Mouse (Mus musculus) stomach, embryonic 14.5 days (tissue): ENCODE measurements around the gene Pkp3. TPM values are rescaled to one million over a fixed set of nuclear protein-coding genes. Genes with fewer than 3 reads are reported as not detected.

Experiments
- ATAC-seq: fragments of 200-750 bp; cut with Nextera tagmentation; 2 replicates; pipeline ENCODE4 v1.8.0; 2017; ENCODE audit warnings: low read depth, moderate TSS enrichment; ENCODE audit not compliant: insufficient number of reproducible peaks, insufficient read depth, low FRiP score
- H3K27ac ChIP-seq: fragments of 300-500 bp; sonication (generic); 2 replicates; pipeline ENCODE4 v1.5.1; 2014; ENCODE audit warnings: mild to moderate bottlenecking, low read length, moderate library complexity, mixed read lengths
- H3K27me3 ChIP-seq: fragments of 300-500 bp; sonication (generic); 2 replicates; pipeline ENCODE4 v1.6.1; 2014; ENCODE audit warnings: low read length, control low read depth, mixed read lengths; ENCODE audit not compliant: control insufficient read depth, insufficient read depth
- H3K36me3 ChIP-seq: fragments of 300-500 bp; sonication (generic); 2 replicates; pipeline ENCODE4 v1.6.1; 2014; ENCODE audit warnings: mild to moderate bottlenecking, control low read depth, low read length, moderate library complexity, mixed read lengths; ENCODE audit not compliant: control insufficient read depth, insufficient read depth
- H3K4me1 ChIP-seq: fragments of 300-500 bp; sonication (generic); 2 replicates; pipeline ENCODE4 v1.6.1; 2014; ENCODE audit warnings: low read length, control low read depth, mixed read lengths; ENCODE audit not compliant: control insufficient read depth, insufficient read depth
- H3K4me2 ChIP-seq: fragments of 300-500 bp; sonication (generic); replicated peaks from 2 replicates; pipeline ENCODE4 v1.6.1; 2014; ENCODE audit warnings: low read depth, low read length, control low read depth
- H3K4me3 ChIP-seq: fragments of 300-500 bp; sonication (generic); 2 replicates; pipeline ENCODE4 v1.5.1; 2014; ENCODE audit warnings: low read depth, low read length, control low read depth
- H3K9ac ChIP-seq: fragments of 300-500 bp; sonication (generic); replicated peaks from 2 replicates; pipeline ENCODE4 v1.6.1; 2014; ENCODE audit warnings: low read depth, mild to moderate bottlenecking, control low read depth, low read length, moderate library complexity, mixed read lengths
- H3K9me3 ChIP-seq: fragments of 300-500 bp; sonication (generic); 2 replicates; pipeline ENCODE4 v1.6.1; 2016; ENCODE audit warnings: low read depth, low read length, control low read depth; ENCODE audit not compliant: control insufficient read depth
- WGBS: fragments of 180-500 bp; shearing (Covaris S2); extraction: QIAGEN DNeasy Blood & Tissue Kit; methylation state at CpG from one replicate; pipeline ENCODE4 v1.1.7; 2014; 5-methylcytosine and 5-hydroxymethylcytosine counted together
- polyA plus RNA-seq: library from polyadenylated mRNA; unstranded; fragments of >200 nt; fragmentation: Nextera tagmentation; extraction: Ambion mirVana; gene quantifications from 2 replicates; pipeline ENCODE4 v1.2.1, GENCODE M21; 2014

Pkp3 gene
- polyA plus RNA-seq, 1 experiment from 2014 or later, result 20.2 TPM

DNA sequence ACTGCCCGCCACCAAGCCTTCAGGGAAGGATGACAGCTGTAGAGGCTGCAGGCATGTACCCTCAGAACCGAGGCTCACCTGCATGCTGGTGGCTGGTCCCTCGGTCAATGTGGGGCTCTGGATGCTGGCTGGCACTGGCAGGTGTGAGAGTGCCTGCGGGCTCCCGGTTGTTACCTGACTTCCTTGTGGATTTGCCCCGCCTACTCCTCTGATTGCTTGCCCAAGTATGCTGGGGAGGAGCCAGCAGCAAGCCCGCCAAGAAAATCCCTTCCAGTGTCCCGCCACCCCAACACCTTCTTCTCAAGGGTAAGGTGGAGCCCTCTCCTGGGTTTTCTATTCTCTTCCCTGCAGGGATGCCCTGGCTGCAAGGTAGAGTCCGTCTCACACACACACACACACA, 39.6 kb downstream of the Pkp3 start, which contains the start of gene Ano9:
Ano9 (minus strand) TSS at position 171 of the 400 bp plus-strand sequence.
- Histone ChIP-seq H3K36me3 (no peaks in the 10 kb centered on the region), H3K9me3 (no peaks in the 10 kb centered on the region), H3K4me1 (peaks cover 6% of the 10 kb centered on the region; the same call in 1 of the 2 replicates), H3K27me3 (no peaks in the 10 kb centered on the region), H3K4me3 (peak within 1 kb of the TSS; percentile 4; the same call in 1 of the 2 replicates), H3K9ac (no peak within 1 kb of the TSS), H3K4me2 (peak within 1 kb of the TSS; percentile 29), H3K27ac (no peak within 1 kb of the TSS)
- peak; percentile 42; the same call in 1 of the 2 replicates for ATAC-seq
- WGBS, result 12% methylated on average over 9 of the region's 9 CpGs

DNA sequence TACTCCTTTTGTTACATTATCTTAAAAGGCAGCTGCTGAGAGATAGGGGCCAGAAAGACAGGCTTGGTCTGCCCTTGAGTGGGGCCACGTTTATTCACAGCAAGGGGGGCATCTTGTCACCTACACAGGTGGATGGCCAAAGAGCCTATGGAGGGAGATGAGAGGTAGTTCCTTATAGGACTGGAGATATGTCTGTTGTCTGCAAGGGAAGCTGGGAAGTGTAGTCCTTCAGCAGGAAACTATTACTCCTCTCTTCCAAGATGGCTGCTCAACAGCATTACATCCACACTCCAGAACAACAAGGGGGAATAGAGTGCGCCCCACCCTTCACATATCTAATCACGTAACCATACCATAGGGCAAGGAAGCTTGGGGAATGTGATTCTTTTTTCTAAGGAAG, 41.5 kb downstream of the Pkp3 start:
- H3K9ac ChIP-seq, result no peak overlapping the region
- no peak overlapping the region for H3K4me2 ChIP-seq
- no peak overlapping the region for H3K27ac ChIP-seq
- no peak overlapping the region for H3K4me3 ChIP-seq
- H3K9me3 ChIP-seq, result no peaks in the 10 kb centered on the region
- H3K4me1 ChIP-seq, result peaks cover 8% of the 10 kb centered on the region; the same call in 1 of the 2 replicates
- no peaks in the 10 kb centered on the region for H3K27me3 ChIP-seq
- no peaks in the 10 kb centered on the region for H3K36me3 ChIP-seq
- no peak for ATAC-seq
- WGBS, result 69% methylated on average over 3 of the region's 3 CpGs

DNA sequence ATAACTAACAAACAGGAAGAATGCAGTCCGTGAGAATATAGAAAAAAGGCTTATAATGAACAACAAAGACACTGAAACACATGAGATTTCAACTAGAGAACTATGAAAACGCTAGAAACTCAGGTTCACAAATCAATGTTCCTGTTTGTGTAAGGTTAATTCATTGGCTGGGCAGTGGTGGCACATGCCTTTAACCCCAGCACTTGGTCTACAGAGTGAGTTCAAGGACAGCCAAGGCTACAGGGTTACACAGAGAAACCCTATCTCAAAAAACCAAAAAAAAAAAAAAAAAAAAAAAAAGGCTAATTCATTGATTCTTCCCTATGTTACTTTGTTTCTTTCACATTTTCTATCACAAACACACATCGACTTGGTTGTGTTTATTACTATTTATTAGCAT, 42.6 kb downstream of the Pkp3 start:
- H3K4me1 ChIP-seq, result peaks cover 8% of the 10 kb centered on the region; the same call in 1 of the 2 replicates
- no peaks in the 10 kb centered on the region for H3K27me3 ChIP-seq
- H3K4me2 ChIP-seq, result no peak overlapping the region
- WGBS, result 83% methylated on average over 3 of the region's 3 CpGs
- ATAC-seq, result no peak
- H3K27ac ChIP-seq, result no peak overlapping the region
- no peaks in the 10 kb centered on the region for H3K9me3 ChIP-seq
- H3K4me3 ChIP-seq, result no peak overlapping the region
- no peak overlapping the region for H3K9ac ChIP-seq
- H3K36me3 ChIP-seq, result no peaks in the 10 kb centered on the region

DNA sequence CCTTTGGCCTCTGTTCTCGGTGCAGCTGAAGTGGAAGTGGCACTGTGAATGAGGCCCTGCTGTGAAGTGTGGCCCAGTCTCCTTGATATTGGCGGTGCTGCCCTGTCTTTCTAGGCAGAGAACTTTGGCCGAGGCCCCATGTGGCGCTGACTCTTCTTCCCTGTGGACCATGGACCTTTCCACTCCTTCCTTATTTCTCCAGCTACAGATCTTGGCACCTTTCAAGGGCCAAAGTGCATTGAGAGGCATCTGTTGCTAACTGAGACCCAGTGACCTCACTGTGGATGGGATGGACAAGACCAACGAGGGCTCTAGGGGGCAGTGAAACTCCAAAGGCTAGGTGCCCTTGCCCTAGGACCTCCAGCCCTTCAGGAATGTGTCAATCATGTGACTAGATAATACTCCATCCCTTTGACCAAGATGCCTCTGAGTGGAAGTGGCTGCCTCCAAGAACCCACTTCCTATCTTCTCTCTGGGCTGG, 43.1 kb downstream of the Pkp3 start:
- no peak overlapping the region for H3K4me2 ChIP-seq
- peaks cover 8% of the 10 kb centered on the region; the same call in 1 of the 2 replicates for H3K4me1 ChIP-seq
- H3K27me3 ChIP-seq, result no peaks in the 10 kb centered on the region
- H3K27ac ChIP-seq, result no peak overlapping the region
- H3K36me3 ChIP-seq, result no peaks in the 10 kb centered on the region
- H3K4me3 ChIP-seq, result no peak overlapping the region
- H3K9ac ChIP-seq, result no peak overlapping the region
- ATAC-seq, result no peak
- WGBS, result 81% methylated on average over 5 of the region's 5 CpGs
- no peaks in the 10 kb centered on the region for H3K9me3 ChIP-seq

DNA sequence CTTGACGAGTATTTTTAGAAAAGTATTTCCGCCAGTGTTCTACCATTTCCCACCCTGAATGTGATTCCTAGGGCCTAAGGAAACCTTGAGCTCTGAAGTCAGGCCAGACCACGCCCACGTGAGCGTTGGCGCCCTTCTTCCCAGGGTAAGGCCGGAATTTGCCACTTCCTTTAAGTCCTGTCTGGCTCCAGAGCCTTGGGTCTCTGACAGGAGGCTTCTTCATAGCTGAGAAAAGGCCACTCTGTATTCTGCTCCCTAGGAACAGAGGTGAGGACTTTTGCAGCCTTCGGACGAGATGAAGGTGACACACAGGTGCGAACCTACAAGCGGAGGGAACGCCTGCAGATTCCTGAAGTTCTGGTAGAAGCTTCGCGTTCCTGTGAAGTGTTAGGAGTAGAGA, 44.2 kb downstream of the Pkp3 start, which contains the start of gene Ptdss2:
Ptdss2 (plus strand) TSS at position 138 of the 400 bp plus-strand sequence.
- no peaks in the 10 kb centered on the region for H3K9me3 ChIP-seq
- peak within 1 kb of the TSS; percentile 49 for H3K4me2 ChIP-seq
- no peak for ATAC-seq
- WGBS, result 36% methylated on average over 14 of the region's 14 CpGs
- H3K4me1 ChIP-seq, result peaks cover 8% of the 10 kb centered on the region; the same call in 1 of the 2 replicates
- peak within 1 kb of the TSS; percentile 31; the same call in 1 of the 2 replicates for H3K9ac ChIP-seq
- no peaks in the 10 kb centered on the region for H3K27me3 ChIP-seq
- peak within 1 kb of the TSS; percentile 37 for H3K4me3 ChIP-seq
- H3K36me3 ChIP-seq, result no peaks in the 10 kb centered on the region
- peak within 1 kb of the TSS; percentile 63; the same call in 1 of the 2 replicates for H3K27ac ChIP-seq

DNA sequence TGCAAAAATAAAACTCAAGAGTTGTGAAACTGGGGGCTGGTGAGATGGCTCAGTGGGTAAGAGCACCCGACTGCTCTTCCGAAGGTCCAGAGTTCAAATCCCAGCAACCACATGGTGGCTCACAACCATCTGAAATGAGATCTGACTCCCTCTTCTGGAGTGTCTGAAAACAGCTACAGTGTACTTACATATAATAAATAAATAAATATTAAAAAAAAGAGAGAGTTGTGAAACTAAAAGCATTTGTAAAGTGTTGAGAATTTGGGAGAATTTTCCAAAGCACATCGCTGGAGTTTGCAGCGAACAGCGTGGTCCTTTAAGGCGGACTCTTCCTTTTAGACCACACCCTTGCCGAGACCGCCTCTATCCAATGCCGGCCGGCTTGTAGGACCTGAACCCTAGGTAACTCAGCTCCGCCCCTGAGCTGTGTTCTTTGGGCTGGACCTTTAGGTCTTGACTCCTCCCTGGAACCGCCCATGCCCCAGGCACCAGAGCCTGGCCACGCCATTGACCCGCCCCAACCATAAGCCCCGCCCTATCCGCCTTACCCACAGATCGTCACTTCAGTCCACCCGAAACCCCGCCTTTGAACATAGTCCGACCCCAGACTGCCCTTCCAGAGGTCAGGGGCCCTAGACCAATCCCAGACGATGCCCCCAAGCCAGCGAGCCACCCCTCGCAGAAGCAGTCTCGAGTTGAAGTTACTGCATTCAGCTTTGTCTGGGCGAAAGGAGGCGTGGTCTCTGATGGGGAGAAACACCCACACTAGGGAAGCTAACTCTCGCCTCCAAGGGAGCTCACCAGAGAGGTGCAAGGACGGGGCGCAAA, 44.9 kb downstream of the Pkp3 start:
- Histone ChIP-seq H3K27me3 (no peaks in the 10 kb centered on the region), H3K9me3 (no peaks in the 10 kb centered on the region), H3K27ac (peak overlapping the region; percentile 63; the same call in 1 of the 2 replicates), H3K9ac (peak overlapping the region; percentile 31; the same call in 1 of the 2 replicates), H3K4me1 (peaks cover 8% of the 10 kb centered on the region; the same call in 1 of the 2 replicates), H3K4me3 (peak overlapping the region; percentile 37), H3K36me3 (no peaks in the 10 kb centered on the region), H3K4me2 (peak overlapping the region; percentile 49)
- ATAC-seq, result peak; percentile 99
- WGBS, result under 1% methylated on average over 29 of the region's 29 CpGs

DNA sequence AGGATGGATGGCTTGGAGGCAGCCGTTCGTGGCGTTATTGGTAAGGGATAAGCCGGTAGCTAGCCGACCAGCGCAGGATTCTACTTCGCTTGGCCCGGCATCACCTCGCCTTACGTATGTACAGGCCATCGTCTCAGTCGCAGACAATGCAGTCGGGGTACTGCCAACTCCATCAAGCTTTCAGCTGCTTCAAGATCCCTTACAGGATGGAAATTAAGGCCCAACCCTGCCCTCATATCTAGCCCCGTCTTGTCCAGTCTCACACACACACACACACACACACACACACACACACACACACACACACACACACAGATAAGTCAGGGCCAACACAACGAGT, 45.5 kb downstream of the Pkp3 start:
- Histone ChIP-seq H3K4me2 (peak overlapping the region; percentile 49), H3K27ac (peak overlapping the region; percentile 35; the same call in 1 of the 2 replicates), H3K9ac (peak overlapping the region; percentile 31; the same call in 1 of the 2 replicates), H3K36me3 (no peaks in the 10 kb centered on the region), H3K4me1 (peaks cover 6% of the 10 kb centered on the region; the same call in 1 of the 2 replicates), H3K9me3 (no peaks in the 10 kb centered on the region), H3K4me3 (peak overlapping the region; percentile 37), H3K27me3 (no peaks in the 10 kb centered on the region)
- no peak for ATAC-seq
- 3% methylated on average over 15 of the region's 15 CpGs for WGBS

DNA sequence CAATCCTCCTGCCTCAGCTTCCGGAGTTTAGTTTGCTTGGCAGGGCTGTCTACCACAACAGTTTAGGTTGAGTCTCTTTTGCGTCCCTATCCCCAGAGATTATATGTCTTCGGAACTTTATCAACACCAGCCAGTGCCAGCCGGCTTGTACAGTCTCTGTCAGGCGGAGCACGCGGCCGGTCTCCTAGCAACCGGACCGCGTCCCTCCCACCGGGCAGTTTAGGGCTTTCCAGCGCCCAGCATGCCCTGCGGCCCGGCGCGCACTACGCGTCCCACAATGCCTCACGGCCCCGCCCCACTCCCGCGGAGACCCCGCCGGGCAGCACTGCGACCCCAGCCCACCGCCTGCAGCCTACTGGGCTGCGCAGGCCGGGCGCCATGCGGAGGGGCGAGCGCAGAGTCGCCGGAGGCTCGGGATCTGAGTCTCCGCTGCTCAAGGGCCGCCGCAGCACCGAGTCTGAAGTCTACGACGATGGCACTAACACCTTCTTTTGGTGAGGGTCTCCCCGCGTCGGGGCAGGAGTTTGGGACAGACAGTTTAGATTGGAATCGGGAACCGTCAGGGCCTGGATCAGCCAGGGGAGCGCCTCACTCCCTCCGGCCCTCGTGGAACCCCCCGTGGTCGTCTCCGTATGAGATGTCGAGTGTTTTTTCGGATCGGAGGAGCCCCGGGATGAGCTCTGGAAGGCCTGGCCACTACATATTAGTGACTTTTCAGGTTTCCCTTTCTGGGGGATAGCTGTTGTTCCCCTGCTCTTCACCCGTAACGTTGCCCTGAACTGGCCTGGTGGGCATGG, 53.2 kb downstream of the Pkp3 start:
- H3K27me3 ChIP-seq, result no peaks in the 10 kb centered on the region
- peak overlapping the region; percentile 62 for H3K4me2 ChIP-seq
- H3K9me3 ChIP-seq, result no peaks in the 10 kb centered on the region
- ATAC-seq, result peak; percentile 98
- peaks cover 6% of the 10 kb centered on the region; the same call in 1 of the 2 replicates for H3K4me1 ChIP-seq
- peaks cover 11% of the 10 kb centered on the region for H3K36me3 ChIP-seq
- peak overlapping the region; percentile 92 for H3K9ac ChIP-seq
- peak overlapping the region; percentile 94 for H3K4me3 ChIP-seq
- peak overlapping the region; percentile 48; the same call in 1 of the 2 replicates for H3K27ac ChIP-seq
- 1% methylated on average over 59 of the region's 59 CpGs for WGBS
